Mouse (Mus musculus) thymus, adult 18-20 months (tissue): ENCODE results near the gene Khdrbs1.

ENCODE experiments used
- DNase-seq, 2 experiments: peaks; one replicate each; pipeline ENCODE4 v3.0.0; 2022; ENCODE audit warnings: mixed read lengths in 2 of 2

Khdrbs1 gene

DNA sequence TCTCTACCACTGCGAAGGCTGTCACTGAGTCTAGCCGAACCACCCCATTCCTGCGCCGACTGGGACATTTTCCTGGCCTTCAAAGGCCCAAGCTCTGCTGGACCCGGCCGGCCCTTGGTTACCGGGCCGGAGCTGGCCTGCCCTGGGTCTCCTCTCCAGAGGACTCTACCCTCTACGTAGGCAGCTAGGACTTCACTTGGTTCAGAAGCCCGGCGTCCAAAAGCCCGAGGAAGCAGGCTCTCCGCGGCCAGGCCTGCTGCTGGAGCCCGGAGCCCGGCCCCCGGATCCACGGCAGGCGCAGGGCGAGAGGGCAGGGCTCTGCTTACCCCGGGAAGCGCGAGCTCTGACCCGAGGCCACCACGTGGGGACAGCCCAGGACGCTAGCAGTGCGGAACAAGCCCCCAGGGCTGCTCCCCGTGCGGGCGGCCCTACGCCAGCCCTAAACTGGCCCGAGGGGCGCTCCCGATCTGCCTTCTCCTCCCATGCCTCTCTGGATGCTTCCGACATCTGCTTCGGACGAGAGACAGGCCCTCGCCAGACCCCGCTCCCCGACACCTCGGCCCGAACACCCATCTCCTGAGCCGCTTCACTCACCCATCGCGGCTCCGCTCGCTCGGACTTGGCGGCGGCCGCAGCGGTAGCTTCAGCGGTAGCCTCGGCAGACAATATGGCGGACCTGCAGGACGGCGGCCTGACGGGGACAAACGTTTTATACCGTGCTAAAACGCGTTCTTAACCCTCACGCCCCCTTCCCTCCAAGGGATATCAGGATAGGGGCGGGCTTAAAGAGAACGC lies 69.8 kb downstream of the Khdrbs1 start, which contains the start of gene Kpna6:
Gene Kpna6, minus strand, starts transcription at position 685 of the 795 bp plus-strand sequence.
- peak; percentile 65 to 71 for DNase-seq

DNA sequence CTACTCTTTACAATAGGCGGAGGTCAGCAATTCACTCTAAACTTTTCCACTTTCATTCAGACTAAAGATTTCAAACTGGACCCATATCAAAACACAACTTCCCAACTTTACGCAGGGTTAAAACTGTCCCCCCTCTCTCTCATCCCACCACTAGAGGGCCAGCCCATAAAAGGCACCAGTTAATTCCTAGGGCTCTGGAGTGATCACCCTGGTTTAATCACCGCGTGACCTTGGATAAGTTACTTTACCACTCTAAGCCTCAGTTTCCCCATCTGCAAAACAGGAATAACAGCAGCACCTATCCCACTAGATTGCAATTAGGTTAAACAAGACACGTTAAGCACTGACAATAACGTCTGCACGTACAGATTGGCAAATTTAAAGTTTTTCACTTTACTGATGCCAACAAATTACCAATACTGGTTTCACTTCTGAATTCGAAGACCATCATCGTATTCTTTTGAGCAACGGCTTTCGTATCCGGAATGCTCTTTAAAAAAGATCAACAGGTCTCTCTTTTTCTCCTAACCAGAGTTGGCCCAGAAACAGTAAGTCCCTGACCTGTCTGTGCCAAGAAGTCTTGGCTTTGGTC lies 70.5 kb downstream of the Khdrbs1 start:
- peak in 1 of 2 experiments; percentile 18 for DNase-seq

DNA sequence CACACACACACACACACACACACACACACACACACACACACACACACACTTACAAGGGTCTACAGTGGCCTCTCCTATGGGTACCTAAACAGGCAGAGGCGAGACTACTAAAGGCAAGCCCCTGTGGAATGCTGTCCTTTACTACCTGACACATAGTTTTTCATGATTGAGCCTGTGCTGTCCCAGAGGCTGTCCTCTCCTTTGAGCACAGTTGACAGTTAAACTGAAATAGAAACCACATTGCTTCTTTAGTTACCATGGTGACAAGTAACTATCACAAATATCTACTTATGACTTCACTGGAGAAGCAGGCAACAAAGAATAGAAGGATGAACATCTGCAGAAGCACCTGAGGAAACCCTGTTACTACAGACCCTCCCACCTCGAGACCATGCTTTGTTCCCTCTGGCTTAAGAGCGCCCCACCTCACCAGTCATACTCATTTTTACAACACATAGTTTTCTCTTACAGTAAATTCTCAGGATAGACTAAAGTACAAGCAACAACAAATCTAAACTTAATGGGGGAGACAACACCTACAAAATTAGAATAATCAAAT lies 79.8 kb downstream of the Khdrbs1 start:
- DNase-seq: no peak

DNA sequence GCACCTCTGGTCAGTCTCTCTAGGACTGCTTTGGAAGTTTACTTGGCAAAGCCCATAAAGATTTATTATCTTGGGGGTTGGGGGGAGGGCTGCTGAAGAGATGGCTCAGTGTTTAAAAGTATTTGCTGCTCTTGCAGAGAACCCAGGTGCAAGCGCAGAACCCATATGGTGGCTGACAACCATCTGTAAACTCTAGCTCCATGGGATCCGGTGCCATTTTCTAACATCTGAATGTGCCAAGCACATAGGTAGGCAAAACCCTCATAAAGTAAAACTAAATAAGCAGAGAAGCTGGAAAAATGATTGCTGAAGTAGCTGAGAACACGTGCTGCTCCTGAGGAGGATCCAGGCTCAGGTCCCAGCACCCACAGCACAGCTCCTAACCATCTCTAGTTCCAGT lies 80.5 kb downstream of the Khdrbs1 start:
- DNase-seq: no peak

DNA sequence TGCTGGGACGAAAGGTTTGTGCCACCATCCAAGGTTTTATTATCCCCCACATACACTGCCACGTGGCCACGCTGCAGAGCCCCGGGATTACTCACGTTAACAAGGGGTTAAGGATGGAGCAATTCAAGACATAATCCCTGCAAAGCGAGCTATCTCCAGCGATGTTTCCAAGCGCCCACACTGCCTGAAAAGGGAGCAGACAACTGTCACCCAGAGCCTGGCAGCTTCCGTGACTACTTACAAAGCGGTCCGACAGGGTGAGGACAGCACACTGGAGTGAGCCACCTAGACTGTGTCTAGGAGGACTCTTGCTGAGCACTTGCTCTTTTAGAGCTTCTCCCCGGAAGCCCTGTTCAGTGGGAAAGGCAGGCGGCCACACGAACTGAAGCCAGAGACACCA lies 87.3 kb downstream of the Khdrbs1 start:
- no peak for DNase-seq
